In genomic region chr11:117521906-117522780, GRCm38 (mm10) we compare ENCODE assay signal across 10 mouse cellular contexts. TPM values are rescaled to one million over a fixed set of nuclear protein-coding genes. Genes with fewer than 3 reads are reported as not detected.
A peak's percentile ranks its signal among the peaks of the same experiment; 100 is the strongest.
DNase-seq lines count a peak whose midpoint lies in the region; ATAC-seq and TF ChIP-seq lines count a peak whose summit lies in the region.
"Had no signal": no experiment of that assay in that cellular context is flagged by ENCODE, and none has a peak within 500 bp of the region (broad histone marks: within the 10 kb centered on the region; RNA-seq: fewer than 3 reads in every experiment).

No protein-coding gene starts in this region.

- no peaks in the 10 kb centered on the region for H3K27me3 ChIP-seq in ES-Bruce4 (ENCODE audit: control insufficient read depth, insufficient read depth, low read length, poor library complexity, severe bottlenecking)
- 0 out of 2 replicates have a peak, but pooled peaks cover 3% of the 10 kb centered on the region for H3K27me3 ChIP-seq in heart, embryonic 16.5 days (ENCODE audit: control insufficient read depth, insufficient read depth, low read length)
- no peaks in the 10 kb centered on the region for H3K27me3 ChIP-seq in midbrain, embryonic 13.5 days

- peak overlapping the region; percentile 86 for H3K27ac ChIP-seq in gastrocnemius, adult 2 months
- no peak overlapping the region for H3K27ac ChIP-seq in ES-Bruce4 (ENCODE audit: insufficient read depth, low read length)
- H3K27ac ChIP-seq in heart, embryonic 16.5 days (ENCODE audit: low read length), result peak overlapping the region; percentile 82
- H3K27ac ChIP-seq in midbrain, embryonic 13.5 days, result peak overlapping the region; percentile 81

- 66% methylated on average over 13 of the region's 13 CpGs for WGBS in heart, embryonic 16.5 days
- 72% methylated on average over 13 of the region's 13 CpGs for WGBS in midbrain, embryonic 13.5 days

- H3K4me3 ChIP-seq in gastrocnemius, adult 2 months, result no peak overlapping the region
- no peak overlapping the region for H3K4me3 ChIP-seq in ES-Bruce4 (ENCODE audit: low read depth, low read length)
- no peak overlapping the region for H3K4me3 ChIP-seq in heart, embryonic 16.5 days (ENCODE audit: low read length)
- H3K4me3 ChIP-seq in midbrain, embryonic 13.5 days (replicated peaks), result no peak overlapping the region

- intact Hi-C loops in gastrocnemius, adult 2 months (cut with DNase I), result no loop called here

- TF ChIP-seq EP300 in ES-Bruce4 (IDR thresholded peaks at IDR 0.05; ENCODE audit: insufficient read depth, low read depth, low read length), result peak; percentile 82

- no peak for ATAC-seq in heart, embryonic 16.5 days (replicated peaks; ENCODE audit: extremely low read depth, insufficient read depth, low FRiP score)
- ATAC-seq in midbrain, embryonic 13.5 days, result no peak

- H3K36me3 ChIP-seq in ES-Bruce4 (ENCODE audit: control insufficient read depth, insufficient read depth, low read length, poor library complexity, severe bottlenecking), result no peaks in the 10 kb centered on the region
- no peaks in the 10 kb centered on the region for H3K36me3 ChIP-seq in heart, embryonic 16.5 days (ENCODE audit: control insufficient read depth, insufficient read depth)
- H3K36me3 ChIP-seq in midbrain, embryonic 13.5 days, result no peaks in the 10 kb centered on the region

- DNase-seq in gastrocnemius, adult 2 months, result no peak
- DNase-seq in gastrocnemius, postnatal 10 days, result no peak
- DNase-seq in kidney, adult 9 months, result no peak
- no peak for DNase-seq in adrenal gland, postnatal 14 days
- DNase-seq in frontal cortex, postnatal 10 days (ENCODE audit: low spot score in 2 of 2), result no peak

- no peak for TF ChIP-seq POLR2A in ES-Bruce4 (IDR thresholded peaks at IDR 0.05; ENCODE audit: insufficient read depth, low read length)

- no peaks in the 10 kb centered on the region for H3K9me3 ChIP-seq in ES-Bruce4 (replicated peaks; ENCODE audit: control insufficient read depth, insufficient read depth, low read length, poor library complexity, severe bottlenecking)
- H3K9me3 ChIP-seq in heart, embryonic 16.5 days (replicated peaks; ENCODE audit: control insufficient read depth, low read length), result no peaks in the 10 kb centered on the region
- 0 out of 2 replicates have a peak, but pooled peaks cover 4% of the 10 kb centered on the region for H3K9me3 ChIP-seq in midbrain, embryonic 13.5 days

- H3K9ac ChIP-seq in ES-Bruce4 (ENCODE audit: low read depth, poor library complexity, severe bottlenecking), result no peak overlapping the region
- no peak overlapping the region for H3K9ac ChIP-seq in heart, embryonic 16.5 days (ENCODE audit: low read length)
- H3K9ac ChIP-seq in midbrain, embryonic 13.5 days (replicated peaks), result no peak overlapping the region

- no peak overlapping the region for H3K4me2 ChIP-seq in heart, embryonic 16.5 days (ENCODE audit: low read depth, low read length)
- H3K4me2 ChIP-seq in midbrain, embryonic 13.5 days (replicated peaks), result no peak overlapping the region
- H3K4me2 ChIP-seq: liver, embryonic 11.5 days had no signal

- H3K4me1 ChIP-seq in ES-Bruce4 (ENCODE audit: control insufficient read depth, insufficient read depth, low read length), result peaks cover 11% of the 10 kb centered on the region
- peaks cover 11% of the 10 kb centered on the region for H3K4me1 ChIP-seq in heart, embryonic 16.5 days (ENCODE audit: control insufficient read depth, insufficient read depth, low read length)
- H3K4me1 ChIP-seq in midbrain, embryonic 13.5 days (replicated peaks), result peaks cover 41% of the 10 kb centered on the region

- TF ChIP-seq CTCF in gastrocnemius, adult 2 months (IDR thresholded peaks at IDR 0.05), result no peak
- no peak for TF ChIP-seq CTCF in ES-Bruce4 (IDR thresholded peaks at IDR 0.05; ENCODE audit: low read depth, low read length)

RNA-seq across cellular contexts. Expression of gene Gm11733, which starts 38.0 kb away (rescaled TPM):
- total RNA-seq in gastrocnemius, adult 2 months (2021), result not detected
- total RNA-seq in gastrocnemius, postnatal 10 days (2021), result not detected
- not detected in 2 replicates for polyA plus RNA-seq in ES-Bruce4 (2011; ENCODE audit: insufficient read depth, insufficient read length, low read depth, missing spikeins)
- not detected in 2 replicates for polyA plus RNA-seq in heart, embryonic 16.5 days (2015; fragmentation: Nextera tagmentation; extraction: Ambion mirVana)
- polyA plus RNA-seq in midbrain, embryonic 13.5 days (2015; fragmentation: Nextera tagmentation; extraction: Ambion mirVana), result not detected in 2 replicates
- total RNA-seq in adrenal gland, postnatal 14 days (2021), result not detected in 2 replicates
- total RNA-seq: gastrocnemius, postnatal 4 days had no signal
- polyA plus RNA-seq: liver, embryonic 11.5 days had no signal
